Mouse (Mus musculus): ENCODE measurements around the gene Ap1s2.

GRCm38 (mm10) chrX:163982129-163982528 lies 73.3 kb downstream of the Ap1s2 start:
- TF ChIP-seq GATA1 (IDR thresholded peaks at IDR 0.05; ENCODE audit: borderline replicate concordance, low read length), result no peak
- no peak for TF ChIP-seq FLI1 (IDR thresholded peaks at IDR 0.05; ENCODE audit: low read length)
